Mouse (Mus musculus) left cerebral cortex, adult 18-20 months (tissue): ENCODE results near the gene Rbck1. TPM values are rescaled to one million over a fixed set of nuclear protein-coding genes. Genes with fewer than 3 reads are reported as not detected.

ENCODE experiments used
- DNase-seq, 2 experiments: peaks; one replicate each; pipeline ENCODE4 v3.0.0; 2021 to 2022; ENCODE audit warnings: low spot score in 2 of 2, mixed read lengths in 1 of 2
- total RNA-seq, 2 experiments: library from RNA; stranded (reverse); gene quantifications; 2 replicates each; pipeline ENCODE4 v1.2.3; 2021

Gene Rbck1
- total RNA-seq, 2 experiments from 2014 or later: 106 to 107 TPM

DNA sequence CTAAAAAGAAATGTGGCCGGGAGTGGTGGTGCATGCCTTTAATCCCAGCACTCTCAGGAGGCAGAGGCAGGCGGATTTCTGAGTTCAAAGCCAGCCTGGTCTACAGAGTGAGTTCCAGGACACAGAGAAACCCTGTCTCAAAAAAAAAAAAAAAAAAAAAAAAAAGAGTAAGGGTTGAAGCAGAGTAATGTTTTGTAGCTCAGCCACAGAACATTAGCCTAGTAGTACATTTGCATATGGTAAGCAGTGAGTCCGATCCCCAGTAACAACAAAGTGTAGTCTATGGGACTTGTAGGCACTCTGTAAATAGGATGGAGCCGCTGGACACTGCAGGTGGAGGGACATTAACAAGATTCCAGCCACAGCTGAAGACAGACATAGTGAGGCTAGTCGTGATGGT lies 12.5 kb upstream of the Rbck1 start:
- no peak for DNase-seq

GRCm38 (mm10) chr2:152344361-152344760 lies 11.9 kb upstream of the Rbck1 start:
- DNase-seq: no peak

GRCm38 (mm10) chr2:152343329-152344213 lies 11.1 kb upstream of the Rbck1 start, which contains the start of gene Trib3:
TSS of gene Trib3 (minus strand) at chr2:152344032.
- DNase-seq: peak; percentile 67 to 76

DNA sequence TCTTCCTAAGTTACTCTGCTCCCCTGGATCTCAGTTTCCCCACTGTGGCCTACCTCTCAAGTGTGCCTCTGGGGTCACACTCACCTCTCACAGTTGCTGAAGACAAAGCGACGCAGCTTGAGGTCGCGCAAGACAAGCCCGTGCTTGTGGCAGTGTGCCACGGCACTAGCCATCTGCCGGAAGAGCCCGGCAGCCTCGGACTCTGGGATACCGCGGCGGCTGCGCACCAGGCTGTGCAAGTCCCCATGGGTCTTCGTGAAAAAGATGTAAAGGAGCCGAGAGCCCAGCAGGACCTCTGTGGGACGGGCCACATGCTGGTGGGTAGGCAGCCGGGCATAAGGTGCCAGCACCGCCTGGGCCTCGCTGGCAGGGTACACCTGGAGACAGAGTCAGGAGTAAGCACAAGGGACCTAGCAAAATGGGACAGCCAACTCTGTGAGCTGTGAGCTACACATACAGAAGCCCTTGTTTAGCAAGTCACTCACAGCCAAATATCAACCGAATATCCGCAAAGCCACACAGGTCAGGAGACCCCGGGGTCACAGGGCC lies 7.3 kb upstream of the Rbck1 start:
- no peak for DNase-seq

GRCm38 (mm10) chr2:152338319-152338718 lies 5.9 kb upstream of the Rbck1 start:
- DNase-seq: no peak

- no peak for DNase-seq
Measured at GRCm38 (mm10) chr2:152337591-152338212, 5.2 kb upstream of the Rbck1 start.

GRCm38 (mm10) chr2:152336856-152337255 lies 4.4 kb upstream of the Rbck1 start:
- no peak for DNase-seq

GRCm38 (mm10) chr2:152335289-152335820 lies 2.9 kb upstream of the Rbck1 start:
- DNase-seq: peak in 1 of 2 experiments; percentile 16

GRCm38 (mm10) chr2:152333345-152334006 lies 1.0 kb upstream of the Rbck1 start:
- no peak for DNase-seq

- DNase-seq: no peak
Measured at GRCm38 (mm10) chr2:152330858-152331423, 1.5 kb downstream of the Rbck1 start.

DNA sequence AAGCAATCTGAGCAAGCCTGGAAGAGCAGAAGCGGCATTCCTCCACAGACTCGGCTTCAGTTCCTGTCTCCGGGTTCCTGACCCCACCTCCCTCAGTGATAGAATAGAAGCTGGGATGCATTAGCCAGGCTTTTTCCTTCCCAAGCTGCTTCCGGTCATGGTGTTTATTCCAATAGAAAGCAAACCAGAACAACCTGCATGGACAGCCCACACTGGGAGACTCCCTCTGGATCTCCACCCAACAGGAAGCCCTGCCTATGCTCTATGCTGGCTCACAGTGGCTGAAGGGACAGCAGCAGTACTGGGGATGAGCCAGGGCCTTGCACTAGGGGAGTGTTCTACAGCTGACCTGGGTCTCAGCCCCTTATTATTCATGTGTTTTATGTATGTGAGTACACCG lies 4.5 kb downstream of the Rbck1 start:
- no peak for DNase-seq

DNA sequence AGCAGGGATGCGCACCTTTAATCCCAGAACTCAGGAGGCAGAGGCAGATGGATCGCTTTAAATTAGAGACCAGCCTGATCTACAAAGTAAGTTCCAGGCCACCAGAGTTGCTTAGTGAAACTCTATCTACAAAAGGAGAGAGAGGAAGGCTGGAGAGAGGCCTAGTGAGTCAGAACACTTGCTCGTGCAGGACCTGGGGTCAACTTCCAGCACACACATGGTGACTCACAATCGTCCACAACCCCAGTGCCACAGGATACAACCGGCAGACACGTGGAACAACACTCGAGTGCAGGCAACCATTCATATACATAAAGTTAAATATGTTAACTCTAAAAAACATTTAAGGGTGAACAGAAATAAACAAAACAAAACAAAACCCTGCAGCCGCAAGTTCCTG lies 5.8 kb downstream of the Rbck1 start:
- no peak for DNase-seq

DNA sequence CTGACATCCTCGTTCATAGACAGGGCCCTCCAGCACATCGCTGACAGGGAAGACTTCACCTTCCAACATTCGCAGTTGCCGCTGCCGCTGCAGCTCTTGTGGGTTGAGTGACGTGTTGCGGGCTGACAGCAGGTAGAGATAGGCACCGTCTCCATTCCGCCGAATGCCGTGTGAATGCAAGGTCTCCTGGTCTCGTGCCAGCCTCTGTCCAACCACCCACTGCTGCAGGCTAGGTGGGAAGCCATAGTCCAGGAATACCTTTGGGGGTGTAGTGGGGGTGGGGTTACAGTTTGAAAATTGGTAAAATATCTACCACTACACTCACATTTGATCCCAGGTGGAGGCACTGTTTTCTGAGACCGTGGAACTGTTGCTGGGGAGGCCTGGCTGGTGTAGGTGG lies 6.3 kb downstream of the Rbck1 start:
- DNase-seq: no peak

GRCm38 (mm10) chr2:152324842-152325241 lies 7.6 kb downstream of the Rbck1 start:
- no peak for DNase-seq

DNA sequence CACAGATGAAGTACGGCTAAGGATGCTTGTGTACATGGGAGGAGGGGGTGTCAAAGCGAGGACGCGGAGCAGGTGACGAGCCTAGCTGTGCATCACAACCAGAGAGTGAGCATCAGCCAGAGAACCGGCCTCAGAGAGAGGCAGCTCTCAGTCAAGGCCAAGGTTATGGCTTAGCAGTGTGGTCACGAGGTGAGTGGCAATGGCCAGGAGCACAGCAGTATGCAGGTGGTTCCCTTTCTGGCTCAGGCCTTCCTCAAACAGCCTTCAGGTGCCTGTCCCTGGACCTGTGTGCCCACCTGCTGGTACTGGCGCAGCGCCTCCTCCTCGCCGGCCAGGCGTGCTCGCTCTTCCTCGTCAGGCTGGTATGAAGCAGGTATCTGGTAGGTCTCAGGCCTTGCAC lies 8.5 kb downstream of the Rbck1 start:
- no peak for DNase-seq

- no peak for DNase-seq
Measured at GRCm38 (mm10) chr2:152322198-152322597, 10.3 kb downstream of the Rbck1 start.

GRCm38 (mm10) chr2:152321558-152321957 lies 10.9 kb downstream of the Rbck1 start:
- no peak for DNase-seq

DNA sequence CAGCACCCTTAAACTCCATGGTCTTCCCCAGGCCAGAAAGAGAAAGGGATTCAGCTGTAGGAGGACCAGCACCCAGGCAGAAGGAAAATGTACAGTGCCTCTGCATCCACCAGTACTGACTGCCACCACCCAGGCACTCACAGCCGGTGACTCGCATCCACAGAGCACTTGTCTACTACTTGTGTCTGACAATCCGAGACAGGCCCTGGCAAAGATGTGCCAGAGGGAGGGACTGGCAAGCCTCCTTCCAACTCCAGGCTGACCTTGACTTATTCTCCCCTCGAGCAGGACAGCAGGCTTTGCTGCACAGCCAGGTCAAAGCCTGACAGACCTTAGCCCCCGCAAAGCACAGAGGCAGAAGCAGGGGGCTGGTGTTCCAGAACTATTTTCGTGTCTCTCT lies 15.4 kb downstream of the Rbck1 start:
- no peak for DNase-seq

GRCm38 (mm10) chr2:152313926-152314325 lies 18.5 kb downstream of the Rbck1 start:
- no peak for DNase-seq

- no peak for DNase-seq
Measured at GRCm38 (mm10) chr2:152312996-152313395, 19.5 kb downstream of the Rbck1 start.

DNA sequence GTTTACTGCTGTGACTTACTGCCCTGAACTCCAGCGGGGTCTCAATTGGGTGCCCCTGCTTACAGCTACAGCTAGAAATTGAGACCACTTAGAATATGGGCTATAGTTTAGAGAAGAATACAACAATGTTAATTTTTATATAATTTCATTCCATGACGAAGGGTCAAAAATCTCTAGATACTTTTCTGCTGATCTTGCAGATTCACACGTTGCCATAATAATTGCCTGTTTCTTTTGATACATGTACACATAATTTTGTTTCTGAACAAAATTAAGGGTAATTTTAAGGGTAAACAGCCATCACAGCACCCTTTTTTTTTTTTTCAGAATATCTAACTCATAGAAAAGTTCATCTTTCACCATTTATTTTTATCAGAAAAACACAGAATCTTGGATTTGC lies 25.3 kb downstream of the Rbck1 start:
- DNase-seq: no peak
